Mouse (Mus musculus) kidney, postnatal 36 days (tissue): ENCODE measurements at regions not wholly inside any gene's neighbourhood (a gene's known extent, or its start where the extent isn't known, plus 50 kb on each side); places are given as distances from the start of the nearest gene placed in this dataset.
"Not testable (repeated sequence)": the region's sequence is repeated elsewhere in the genome, so short reads cannot be mapped to it uniquely, and the experiment has no call there.

ENCODE experiments used
- DNase-seq, 2 experiments: peaks; one replicate each; pipeline ENCODE4 v3.0.0; 2021 to 2022; ENCODE audit warnings: mixed read lengths in 2 of 2

- DNase-seq: peak; percentile 2 to 9
Measured at GRCm38 (mm10) chr11:7705312-7705764, 491.6 kb upstream of the Igfbp3 start.

DNA sequence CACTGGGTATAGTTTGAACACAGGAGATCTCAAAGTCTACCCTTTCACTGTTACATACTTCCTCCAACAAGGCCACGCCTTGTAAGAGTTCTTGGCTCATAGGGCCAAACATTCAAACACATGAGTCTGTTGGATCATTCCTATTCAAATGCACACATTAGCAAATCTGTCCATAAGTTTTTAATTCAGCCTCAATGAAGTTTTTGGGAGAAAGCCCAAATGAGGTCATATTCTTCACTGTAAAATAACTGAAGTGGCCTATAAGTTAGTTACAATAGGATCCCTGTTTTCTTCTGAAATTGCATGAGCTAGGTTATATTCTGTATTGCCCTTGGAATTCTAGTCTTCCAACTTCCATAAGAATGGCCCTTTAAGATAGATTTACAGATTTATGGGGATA, 483.9 kb upstream of the Igfbp3 start:
- DNase-seq: no peak

- not testable (repeated sequence) for DNase-seq
Measured at GRCm38 (mm10) chr11:7689701-7690100, 476.0 kb upstream of the Igfbp3 start.

DNA sequence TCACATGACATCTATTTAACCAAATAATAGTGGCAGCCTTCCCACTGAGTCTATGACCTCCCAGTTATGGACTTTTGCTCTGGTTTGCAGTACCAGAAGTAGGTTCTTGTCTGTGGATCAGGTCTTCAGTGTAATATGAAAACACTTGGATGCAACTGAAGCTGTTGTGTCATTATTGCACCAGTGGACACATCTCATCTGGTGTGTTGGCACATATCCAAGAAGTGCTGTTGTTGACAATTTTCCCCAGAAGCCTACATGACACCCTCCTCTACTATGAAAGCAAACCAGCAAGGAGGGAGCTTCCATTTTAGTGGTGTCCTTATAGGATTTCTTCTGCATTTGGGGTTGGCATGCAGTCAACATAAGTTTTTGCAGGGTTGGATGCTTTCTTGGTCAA, 459.1 kb upstream of the Igfbp3 start:
- DNase-seq: no peak

- no peak for DNase-seq
Measured at GRCm38 (mm10) chr11:7630637-7631036, 416.9 kb upstream of the Igfbp3 start.

- DNase-seq: no peak
Measured at GRCm38 (mm10) chr11:7625256-7625655, 411.5 kb upstream of the Igfbp3 start.

- DNase-seq: peak; percentile 6
Measured at GRCm38 (mm10) chr11:7620320-7620719, 406.6 kb upstream of the Igfbp3 start.

DNA sequence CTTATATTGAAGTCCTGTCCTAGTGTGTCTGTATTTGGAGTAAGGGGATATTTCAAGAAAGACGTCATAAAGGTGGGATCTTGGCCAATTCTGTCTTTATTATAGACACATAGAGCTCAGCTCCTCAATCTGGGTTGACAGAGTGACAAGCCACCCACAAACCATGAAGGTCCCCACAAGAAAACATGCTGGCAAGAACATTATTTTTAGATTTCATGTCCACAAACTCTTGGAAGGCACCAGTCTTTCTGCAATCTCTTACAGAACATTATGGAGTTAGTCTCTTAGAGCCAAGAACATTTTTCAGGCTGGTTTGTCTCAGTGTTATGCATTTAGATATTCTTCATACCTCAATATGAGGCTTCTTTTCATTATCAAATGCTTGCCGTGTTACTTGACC, 397.0 kb upstream of the Igfbp3 start:
- DNase-seq: no peak

- DNase-seq: peak; percentile 51 to 66
Measured at GRCm38 (mm10) chr11:7609921-7610320, 396.2 kb upstream of the Igfbp3 start.

DNA sequence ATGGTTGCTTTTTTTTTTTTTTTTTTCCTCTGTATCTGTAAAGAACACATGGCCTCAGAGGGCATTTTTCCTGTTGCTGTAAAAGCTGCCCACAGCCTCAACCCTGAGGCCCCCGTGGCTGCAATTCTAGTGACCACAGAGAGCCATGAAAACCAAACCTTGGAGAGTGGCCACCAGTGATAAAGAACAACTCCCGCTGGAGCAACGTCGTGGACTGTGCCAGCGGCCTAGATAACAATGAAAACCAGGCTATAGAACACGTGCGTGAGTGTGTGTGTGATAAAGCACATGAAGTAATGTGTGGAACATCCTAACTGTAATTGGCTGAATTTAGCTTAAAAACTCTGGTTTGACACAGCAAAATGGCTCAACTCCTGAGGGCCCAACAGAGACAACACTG, 392.9 kb upstream of the Igfbp3 start:
- DNase-seq: no peak

DNA sequence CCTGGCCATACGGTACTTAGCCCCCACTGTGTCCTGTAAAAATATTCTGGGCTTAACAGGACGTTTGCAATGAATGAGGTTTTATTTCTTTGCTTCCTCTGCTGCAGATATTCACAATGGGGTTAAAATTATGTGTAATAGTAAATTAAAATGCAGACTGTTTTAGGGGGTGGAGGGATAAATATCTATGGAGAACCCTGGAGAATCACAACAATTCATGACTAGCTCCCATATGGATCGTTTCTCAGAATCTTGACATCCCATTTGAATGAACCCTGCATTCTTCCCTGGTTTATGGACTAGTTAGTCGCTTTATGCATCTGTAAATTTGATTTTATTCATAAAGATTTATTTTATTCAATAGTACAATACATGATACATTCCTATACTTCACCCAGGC, 378.3 kb upstream of the Igfbp3 start:
- DNase-seq: no peak

- DNase-seq: no peak
Measured at GRCm38 (mm10) chr11:7583296-7583695, 369.6 kb upstream of the Igfbp3 start.

DNA sequence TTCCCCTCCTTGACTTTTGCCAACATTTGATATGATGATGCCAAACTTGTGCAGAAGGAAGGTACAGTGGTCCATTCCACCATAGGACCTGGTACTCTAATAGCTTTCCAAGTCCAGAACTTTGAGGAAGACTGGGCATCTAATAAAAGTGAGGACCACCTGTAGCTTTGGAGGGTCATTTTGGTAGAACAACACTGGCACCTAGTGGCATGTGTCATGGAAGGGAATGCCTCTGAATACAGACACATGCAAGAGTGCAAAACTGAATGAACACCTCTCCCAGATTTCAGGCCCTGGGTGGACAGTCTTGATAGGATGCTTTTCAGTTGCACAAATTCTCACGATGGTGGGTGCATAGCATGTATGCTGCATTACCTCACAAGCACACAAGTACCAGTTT, 354.8 kb upstream of the Igfbp3 start:
- DNase-seq: peak; percentile 25 to 52

DNA sequence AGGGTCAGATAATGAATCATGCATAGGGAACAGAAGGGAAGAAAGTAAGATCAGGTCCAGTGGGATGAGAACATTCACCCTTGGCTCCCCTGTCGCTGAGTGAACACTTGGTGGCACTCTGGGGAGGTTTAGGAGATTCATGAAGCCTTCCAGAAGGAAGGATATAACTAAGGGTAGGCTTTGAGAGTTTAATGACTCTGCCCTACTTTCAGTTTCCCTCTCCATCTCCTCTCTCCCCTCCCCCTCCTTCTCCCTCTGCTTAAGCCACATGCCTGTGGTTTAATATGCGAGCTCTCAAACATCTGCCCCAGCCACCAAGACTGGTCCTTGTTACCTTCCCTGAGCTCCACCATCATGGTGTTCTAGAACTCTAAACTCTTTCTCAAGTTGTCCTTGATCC, 348.3 kb upstream of the Igfbp3 start:
- peak; percentile 11 to 39 for DNase-seq

GRCm38 (mm10) chr11:7561437-7561836, 347.7 kb upstream of the Igfbp3 start:
- DNase-seq: no peak

GRCm38 (mm10) chr11:7555613-7556274, 342.0 kb upstream of the Igfbp3 start:
- DNase-seq: peak; percentile 6 to 32

GRCm38 (mm10) chr11:7552154-7552553, 338.4 kb upstream of the Igfbp3 start:
- peak in 1 of 2 experiments; percentile 14 for DNase-seq

DNA sequence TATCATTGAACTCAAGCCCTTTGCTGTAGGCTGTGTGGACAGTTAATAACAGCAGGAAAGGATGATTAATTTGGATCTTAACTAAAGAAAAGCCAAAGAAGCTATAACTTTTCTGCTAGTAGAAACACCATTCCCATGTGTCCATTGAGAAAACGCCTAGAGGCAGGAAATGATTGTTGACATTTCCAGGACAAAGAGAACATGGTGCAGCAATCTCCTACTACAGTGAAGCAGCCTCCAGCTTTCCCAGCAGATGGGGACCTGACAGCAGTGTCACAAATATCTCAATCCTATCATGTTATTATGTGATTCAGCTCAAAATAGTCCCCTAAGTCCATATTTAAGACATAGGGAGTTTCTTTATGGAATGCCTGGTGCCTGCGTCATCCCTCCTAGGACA, 334.1 kb upstream of the Igfbp3 start:
- DNase-seq: no peak

GRCm38 (mm10) chr11:7545621-7546020, 331.9 kb upstream of the Igfbp3 start:
- no peak for DNase-seq

DNA sequence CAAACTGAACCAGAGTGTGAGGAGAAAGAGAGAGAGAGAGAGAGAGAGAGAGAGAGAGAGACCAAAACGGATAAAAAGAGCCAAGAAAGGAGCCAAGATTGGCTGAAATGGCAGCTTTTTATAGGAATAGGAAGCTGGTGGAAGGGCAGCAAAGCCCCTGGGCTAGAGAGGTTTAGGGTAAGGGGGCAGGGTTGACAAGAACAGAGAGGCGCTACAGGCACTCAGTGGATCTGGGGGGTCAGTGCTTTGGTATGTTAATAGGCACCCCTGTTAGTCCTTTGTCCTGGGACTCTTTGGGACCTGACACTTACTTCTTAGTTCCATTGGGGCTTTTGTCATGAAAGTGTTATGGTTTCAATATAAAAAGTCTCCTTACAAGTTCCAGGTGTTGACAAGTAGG, 320.9 kb upstream of the Igfbp3 start:
- DNase-seq: no peak

DNA sequence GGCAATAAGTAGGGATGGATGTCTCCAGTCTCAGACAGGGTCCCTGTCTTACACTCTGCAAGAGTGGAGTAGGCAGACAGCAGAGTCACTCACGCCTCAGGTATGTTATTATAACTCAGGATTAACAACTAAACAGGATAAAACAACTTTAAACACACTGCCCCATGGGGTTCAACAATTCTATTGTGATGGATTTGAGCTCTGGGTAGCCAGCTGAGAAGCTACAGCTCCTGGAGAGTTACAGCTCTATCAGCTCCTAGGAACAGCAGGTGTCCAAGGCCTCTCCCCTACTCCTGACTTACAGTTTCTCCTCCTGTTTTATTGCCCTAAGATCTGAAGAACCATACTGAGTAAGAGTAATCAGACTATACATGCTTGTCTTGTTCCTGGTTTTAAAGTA, 319.6 kb upstream of the Igfbp3 start:
- no peak for DNase-seq

GRCm38 (mm10) chr11:7531847-7532246, 318.1 kb upstream of the Igfbp3 start:
- DNase-seq: no peak

DNA sequence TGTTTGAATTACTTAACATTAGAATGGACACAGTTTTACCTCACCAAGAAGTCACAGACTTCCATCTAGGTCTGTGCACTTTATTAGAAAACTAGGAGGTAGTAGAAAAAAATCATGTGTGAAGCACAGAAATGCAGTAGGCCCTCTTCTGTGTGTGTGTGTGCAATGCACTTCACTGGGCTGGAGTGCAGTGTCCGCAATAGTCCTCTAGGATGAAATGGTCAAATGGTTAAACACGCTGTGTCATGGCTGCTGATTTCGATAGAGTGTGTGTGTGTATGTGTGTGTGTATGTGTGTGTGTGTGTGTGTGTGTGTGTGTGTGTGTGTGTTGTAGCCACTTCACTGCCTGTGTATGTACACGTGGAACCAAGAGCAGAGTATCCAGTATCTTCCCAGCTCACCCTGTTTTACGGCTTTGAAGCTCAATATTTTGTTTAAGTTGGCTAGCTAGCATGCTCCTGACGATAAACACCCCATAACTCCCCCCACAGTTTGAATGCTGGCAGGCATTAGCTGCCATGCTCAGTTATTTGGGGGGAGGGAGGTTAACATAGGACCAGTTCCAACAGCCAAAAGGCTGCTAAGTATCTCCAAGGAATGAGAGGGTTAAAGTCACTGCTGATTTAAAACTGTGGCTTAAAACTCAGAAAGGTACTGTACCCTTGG, 316.9 kb upstream of the Igfbp3 start:
- DNase-seq: no peak

GRCm38 (mm10) chr11:7519556-7519955, 305.8 kb upstream of the Igfbp3 start:
- no peak for DNase-seq

DNA sequence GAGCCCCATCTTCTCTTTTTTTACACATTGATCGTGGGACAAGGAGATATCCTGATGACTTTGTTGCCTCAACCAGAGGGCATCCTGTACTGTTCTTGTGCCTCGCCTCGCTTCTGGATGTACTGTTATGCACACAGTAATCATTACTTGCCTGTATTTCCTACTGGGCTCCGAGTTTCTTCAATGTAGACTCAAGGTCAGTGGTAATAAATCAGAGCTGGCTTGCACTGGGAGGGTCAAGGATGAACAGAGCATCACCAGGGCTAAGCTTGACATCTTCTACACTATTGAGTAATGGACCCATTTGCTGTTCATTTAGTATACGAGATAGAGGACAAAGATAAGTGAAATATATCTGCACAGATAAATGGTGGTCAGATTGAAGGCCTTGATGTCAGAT, 295.1 kb upstream of the Igfbp3 start:
- no peak for DNase-seq
